Mouse (Mus musculus) urinary bladder, postnatal 14 days (tissue): Measurements from ENCODE around the gene Cab39.

Source experiments
- DNase-seq: peaks from one replicate; pipeline ENCODE4 v3.0.0; 2021; ENCODE audit warnings: low spot score

The Cab39 gene

DNA sequence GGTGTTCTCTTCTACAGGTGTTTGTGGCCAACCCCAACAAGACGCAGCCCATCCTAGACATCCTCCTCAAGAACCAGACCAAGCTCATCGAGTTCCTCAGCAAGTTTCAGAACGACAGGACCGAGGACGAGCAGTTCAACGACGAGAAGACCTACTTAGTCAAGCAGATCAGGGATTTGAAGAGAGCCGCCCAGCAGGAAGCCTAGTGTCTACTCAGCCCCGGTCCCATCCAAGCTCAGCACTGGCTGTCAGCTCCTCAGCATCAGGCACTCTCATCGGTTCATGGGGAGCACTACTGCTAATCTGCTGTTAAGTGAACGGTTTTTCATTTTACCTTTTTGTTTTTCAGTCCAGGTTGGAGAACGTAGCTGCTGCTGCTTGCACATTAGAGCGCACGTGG, 55.8 kb downstream of the Cab39 start:
- no peak for DNase-seq

DNA sequence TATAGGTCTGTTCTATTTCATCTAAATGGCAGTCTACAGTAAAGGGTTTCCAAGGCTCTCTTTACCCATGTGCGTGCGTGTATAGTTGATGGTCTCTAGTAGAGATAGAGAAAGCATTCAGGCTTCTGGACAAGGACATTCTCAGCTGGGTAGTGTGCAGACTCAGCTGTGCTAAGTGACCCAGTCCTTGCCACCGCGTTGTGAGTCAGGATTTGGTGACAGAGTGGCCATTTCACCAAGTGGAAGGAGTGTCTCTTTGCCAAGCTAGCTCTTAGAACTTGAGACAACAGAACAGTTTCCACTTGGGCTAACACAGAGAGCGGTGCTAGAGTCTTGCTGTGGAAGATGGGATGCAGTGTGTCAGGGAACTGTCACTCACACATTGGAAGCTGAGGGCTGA, 57.6 kb downstream of the Cab39 start:
- no peak for DNase-seq

DNA sequence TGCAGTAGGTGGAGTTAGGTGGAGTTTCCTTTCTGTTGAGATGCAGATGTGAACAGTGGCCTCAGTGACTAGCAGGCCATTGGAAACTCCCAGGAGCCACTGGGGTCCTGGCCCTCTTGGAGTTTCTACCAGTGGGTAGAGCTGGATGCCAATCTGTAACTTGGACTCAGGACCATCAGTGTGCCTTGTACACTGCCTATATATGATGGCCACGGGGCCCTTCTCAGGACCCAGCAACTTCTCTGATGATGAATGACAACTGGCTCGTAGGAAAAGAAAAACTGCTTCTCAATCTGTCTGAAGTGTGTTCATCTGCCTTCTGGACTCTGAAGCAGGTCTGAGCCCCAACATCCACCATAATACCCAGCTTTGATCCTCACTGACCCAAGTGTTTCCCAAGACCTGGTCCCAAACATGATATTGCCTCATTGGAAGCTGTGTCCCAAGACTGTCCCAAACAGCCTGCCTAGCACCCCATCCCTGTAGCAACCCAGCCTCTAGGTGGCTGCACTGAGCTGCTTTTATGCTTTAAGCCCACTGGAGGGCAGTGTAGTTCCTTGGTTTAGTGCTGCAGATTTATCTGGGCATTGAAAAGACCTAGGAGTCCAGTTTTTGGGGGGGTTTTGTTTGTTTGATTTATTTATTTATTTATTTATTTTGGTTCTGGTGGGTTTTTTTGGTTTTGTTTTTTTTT, 59.9 kb downstream of the Cab39 start:
- peak; percentile 70 for DNase-seq

DNA sequence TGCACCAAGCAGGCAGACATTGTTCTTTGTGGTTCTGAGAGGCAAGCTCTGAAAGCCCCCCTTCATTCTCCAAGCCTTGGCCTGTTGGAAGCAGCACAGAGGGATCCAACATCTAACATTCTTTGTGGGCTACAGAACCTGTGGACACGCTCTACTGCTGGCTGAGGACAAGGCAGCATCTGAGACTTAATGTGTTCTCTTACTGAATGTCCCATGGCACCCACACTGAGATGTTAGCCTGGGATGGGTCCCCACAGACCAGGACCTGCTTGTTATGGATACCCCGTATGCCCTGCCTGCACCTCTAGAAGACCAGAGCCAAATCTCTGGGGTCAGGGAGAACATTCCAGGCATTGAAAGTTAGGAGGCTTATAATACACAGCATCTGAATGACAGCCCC, 60.6 kb downstream of the Cab39 start:
- DNase-seq = no peak

DNA sequence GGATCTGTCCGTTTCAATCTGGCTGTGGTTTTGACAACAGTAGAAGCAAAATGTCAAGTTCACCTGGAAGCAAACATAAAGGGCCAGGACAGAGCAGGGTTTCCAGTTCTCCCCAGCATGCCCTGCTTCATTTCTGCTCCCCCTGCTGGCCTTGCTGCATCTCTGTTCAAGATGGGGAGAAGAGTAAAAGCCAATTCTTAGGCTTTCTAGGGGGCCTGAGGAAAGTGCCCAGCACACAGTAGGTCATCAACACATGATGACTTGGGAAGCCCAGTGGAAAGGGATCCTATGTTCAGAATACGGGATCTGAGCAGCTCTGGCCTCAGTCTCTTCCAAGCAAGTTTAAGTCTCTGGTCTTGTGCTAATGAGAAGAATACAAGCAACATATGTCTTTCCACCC, 61.2 kb downstream of the Cab39 start:
- DNase-seq = no peak

DNA sequence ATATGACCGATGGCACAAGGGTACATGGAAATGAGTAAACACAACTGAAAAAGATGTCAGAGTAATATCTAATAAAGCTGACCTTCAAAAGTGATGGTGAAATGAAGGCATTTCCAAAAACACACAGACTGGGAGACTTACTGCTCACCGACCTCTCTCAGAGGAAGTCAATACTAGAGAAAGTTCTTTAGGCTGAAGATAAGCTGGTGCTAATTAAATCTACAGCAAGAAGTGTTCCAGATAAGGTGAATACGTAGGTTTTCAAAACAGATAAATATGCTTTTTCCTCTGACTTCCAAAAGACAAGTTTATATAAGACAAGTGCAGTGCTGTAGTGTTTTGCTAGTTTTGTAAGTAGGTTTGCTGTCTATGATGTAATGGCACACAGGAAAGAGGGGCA, 63.0 kb downstream of the Cab39 start:
- no peak for DNase-seq

- DNase-seq = no peak
Observed at GRCm38 (mm10) chr1:85857261-85857754, 64.1 kb downstream of the Cab39 start.

DNA sequence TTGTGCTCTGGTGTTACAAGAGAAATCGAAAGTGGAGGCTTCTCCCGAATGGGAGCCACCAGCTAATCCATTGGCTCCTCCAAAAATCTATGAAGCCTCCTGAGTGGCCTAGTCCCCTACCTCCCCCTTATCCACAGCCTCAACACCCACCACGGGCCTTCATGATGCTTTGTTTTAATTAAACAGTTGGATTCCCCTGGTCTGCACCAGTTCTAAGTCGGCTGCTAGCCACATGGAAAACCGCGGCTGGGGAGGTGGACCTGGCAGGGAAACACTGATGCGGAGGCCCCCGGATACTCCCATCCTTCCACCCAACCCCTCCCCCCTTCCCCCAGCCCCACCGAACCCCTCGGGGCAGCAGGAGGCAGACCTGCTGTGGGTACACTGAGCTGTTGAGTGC, 71.1 kb downstream of the Cab39 start:
- peak; percentile 46 for DNase-seq

DNA sequence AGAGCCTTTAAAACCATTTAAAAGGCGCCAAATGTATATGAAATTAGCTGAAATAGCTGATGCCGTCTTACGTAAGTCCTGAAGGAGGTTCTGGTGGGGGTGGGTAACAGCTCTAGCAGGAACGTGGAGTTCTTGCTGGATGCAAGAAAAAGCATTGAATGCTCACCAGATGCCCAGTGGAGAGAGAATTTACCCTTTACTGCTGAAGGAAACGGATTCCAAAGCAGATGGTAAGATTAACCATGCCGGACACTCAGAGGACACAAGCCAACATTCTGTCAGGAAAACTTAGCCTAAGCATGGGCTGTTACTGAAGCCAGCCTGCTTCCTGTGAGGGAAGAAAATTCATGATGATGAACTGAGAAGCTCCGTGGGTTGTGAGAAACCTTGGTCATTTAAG, 76.8 kb downstream of the Cab39 start:
- no peak for DNase-seq

DNA sequence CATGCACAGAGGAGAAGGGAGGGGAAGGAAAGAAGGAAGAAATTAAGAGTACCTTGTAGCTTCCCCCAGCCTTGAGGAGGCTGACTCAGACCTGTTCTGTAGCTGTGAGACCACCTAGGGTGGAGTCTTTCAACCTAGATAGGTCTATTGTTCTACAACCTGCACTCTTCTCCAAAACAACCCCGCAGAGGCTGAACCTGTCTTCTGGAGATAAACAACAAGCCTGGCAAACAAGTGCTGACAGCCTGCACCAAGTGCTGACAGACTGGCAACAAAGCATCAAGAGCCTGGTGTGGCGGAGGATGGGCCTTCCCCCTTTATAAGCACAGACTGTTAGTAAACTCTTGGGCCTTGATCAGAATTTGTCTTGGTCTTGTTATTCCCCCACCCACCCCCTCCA, 77.3 kb downstream of the Cab39 start:
- DNase-seq = no peak

DNA sequence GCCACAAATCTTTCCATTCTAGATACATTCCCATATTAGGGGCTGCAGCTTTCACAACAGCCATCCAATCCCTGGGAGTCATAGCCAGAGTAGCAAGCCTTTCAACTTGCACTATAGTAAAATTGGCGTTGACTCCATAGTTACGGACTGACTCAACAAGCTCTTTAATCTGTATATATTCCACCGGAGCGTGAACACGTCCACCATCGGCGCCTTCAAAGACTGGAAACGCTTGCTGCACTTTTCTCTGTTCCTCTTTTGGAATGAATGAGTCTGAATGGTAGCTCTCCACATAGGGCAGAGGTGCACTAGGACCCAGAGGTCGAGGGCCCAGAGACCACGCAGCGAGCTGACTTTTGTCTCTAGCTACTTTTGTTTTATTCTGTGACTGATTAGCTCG, 88.8 kb downstream of the Cab39 start:
- DNase-seq = no peak

DNA sequence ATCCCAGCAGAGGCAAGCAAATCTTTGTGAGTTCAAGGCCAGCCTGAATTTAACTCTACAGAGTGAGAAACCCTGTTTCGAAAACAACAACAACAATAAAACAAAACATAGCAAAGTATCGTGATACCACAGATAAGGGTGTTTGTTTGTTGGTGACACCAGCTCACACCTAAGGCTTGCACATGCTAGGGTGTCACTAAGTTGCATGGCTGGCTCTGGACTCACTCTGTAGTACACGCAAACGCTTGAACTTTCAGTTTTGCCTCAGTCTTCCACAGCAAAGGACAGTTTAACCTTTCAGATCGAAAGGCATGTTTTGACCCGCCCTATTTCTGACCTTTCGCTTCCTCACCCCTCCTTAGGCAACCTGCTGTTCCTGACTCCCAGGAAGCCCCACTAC, 94.0 kb downstream of the Cab39 start:
- no peak for DNase-seq

DNA sequence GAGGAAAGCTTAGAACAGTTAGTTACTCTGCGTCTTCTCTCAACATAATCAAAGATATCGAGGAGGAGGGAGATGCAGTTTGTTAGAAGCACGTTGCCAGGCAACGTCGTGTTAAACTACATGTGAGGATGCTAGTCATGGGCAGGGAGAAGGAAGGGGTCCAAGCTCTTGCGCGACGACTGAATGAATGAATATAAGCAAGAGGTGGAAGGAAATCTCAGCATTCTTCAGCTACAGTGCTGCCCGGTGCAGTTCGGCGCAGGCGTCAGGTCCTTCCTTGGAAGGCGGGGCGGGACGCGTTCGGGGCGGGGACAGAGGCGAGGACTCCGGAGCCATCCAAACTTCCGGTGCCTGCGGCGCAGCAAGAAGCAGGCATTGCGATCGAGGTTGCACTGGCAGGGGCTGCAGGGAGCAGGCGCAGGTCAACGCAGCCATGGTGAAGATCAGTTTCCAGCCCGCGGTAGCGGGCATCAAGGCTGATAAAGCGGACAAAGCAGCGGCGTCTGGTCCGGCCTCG, 101.0 kb downstream of the Cab39 start, which contains the start of gene Itm2c:
Itm2c (plus strand) TSS at position 51 of the 517 bp plus-strand sequence.
- peak; percentile 94 for DNase-seq

DNA sequence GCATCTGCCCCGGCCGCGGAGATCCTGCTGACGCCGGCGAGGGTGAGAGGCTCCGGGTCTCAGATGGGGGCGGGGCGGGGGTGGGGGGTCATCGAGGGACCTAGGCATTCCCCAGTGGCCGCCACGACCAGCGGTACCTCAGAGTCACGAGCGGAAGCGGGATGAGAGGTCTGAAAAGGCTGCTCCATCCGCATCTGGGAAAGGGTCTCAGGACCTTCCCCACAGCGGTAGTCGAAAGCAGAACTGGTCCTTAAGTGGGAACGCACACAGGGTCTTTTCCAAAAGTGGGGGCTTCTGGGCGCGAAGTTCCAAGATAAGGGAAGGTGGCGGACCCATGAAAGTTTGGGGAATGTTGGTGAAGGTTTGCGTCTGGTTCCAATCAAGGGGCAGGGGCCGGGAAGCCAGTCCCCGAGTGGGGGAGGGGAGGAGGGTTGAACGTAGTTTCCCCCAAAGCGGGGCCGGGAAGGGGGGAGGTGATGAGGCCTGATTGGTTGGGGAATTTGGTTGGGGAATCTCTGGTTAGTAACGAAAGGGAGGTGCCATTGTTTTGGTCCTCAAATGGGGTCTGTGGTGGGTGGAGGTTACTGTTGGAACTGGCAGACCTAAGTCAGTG, 101.6 kb downstream of the Cab39 start:
- peak; percentile 38 for DNase-seq

DNA sequence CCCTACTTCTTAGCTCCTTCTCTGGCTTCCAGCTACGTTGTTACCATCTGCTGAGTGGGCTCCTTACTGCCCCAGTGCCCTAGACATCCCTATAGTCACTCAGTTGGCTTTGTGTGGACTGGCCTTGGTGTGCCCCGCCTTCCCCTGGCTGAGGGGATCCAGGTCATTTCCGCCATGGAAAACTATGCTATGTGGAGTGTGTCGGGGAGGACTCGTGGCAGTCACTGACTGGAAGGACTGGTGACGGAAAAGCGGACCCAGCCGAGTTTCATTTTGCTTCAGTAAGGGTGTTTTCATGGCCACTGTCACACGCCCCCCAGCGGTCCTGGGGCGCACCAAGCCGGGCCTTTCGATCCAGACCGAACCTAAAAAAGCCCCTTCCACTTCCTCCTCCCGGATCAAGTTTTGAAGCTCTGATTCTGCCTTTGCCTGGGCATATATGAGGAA, 102.2 kb downstream of the Cab39 start:
- peak; percentile 59 for DNase-seq

- no peak for DNase-seq
Observed at GRCm38 (mm10) chr1:85896110-85896509, 102.9 kb downstream of the Cab39 start.

GRCm38 (mm10) chr1:85896781-85897700, 103.8 kb downstream of the Cab39 start:
- peak; percentile 49 for DNase-seq

DNA sequence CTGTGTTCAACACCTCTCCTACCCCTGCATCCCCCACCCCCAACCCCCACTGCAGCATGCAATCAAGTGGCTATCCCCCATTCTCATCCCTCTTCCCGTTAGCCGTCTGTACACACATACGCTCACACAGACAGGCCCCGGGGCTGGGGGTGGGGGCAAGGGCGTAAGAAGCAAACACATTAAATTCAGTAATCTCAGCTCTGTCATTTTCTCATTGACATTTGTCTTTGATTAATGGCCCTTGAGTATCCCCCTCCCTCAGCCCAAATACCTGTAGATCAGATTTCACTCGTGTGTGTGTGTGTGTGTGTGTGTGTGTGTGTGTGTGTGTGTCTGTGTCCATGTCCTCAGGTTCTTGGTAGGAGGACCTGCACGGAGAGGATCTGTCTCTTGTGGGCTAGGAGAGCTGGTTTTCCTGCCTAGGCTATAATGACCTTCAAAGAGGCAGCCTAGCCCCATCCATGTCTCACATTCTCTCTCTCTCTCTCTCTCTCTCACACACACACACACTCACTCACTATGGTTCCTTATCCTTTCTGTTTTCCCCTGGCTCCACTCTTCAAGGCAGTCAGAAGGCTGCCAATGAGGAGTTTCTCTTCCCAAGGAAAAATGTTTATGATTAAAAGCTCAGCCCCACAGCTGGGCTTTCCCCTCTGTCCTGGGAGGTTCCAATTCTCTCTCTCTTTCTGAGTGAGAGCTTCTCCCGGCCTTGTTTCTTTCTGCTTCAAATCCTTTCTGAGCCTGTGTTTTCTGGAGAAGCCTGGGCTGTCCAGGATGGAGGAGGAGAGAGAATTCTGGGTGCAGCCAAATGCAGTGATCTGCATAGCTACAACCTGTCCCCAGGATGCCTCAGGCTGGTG, 104.9 kb downstream of the Cab39 start:
- no peak for DNase-seq

DNA sequence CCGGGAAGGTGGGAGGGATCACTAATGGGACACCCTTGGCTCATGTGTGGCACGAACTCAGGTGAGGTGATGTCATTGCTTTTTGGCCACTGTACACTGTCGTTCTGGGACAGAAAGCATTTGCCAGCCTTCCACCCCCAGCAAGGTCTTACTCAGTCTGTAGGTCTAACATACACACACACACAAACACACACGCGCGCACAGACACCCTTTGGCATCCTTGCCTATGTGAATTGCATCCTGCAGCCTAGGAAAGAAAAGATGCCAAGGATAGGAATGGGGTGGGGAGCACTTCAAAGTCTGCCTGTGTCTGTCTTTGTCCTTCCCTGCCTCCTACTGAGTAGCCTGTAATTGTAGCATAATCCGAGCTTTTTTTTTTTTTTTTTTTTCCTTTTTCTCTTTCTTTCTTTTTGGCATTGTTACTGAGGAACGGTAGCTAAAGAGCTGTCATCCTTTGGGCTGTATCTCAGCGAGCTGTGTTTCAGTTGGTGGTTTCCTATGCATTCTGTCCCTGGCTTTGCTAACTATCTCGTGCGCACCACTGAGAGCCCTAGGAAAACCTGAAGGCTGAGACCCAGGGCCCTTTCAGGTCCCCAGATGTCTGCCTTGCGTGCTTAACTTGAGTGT, 105.6 kb downstream of the Cab39 start:
- DNase-seq = no peak

- no peak for DNase-seq
Observed at GRCm38 (mm10) chr1:85899388-85899761, 106.1 kb downstream of the Cab39 start.
